Mouse (Mus musculus) central nervous system, embryonic 18 days (tissue): ENCODE measurements around the gene Galk1. TPM values are rescaled to one million over a fixed set of nuclear protein-coding genes. Genes with fewer than 3 reads are reported as not detected.

Experiments
- polyA plus RNA-seq: library from polyadenylated mRNA; depleted of rRNA; stranded (reverse); fragments of >200 nt; gene quantifications from 2 replicates; pipeline ENCODE4 v1.2.3, GENCODE M21; 2012; rRNA removed

The Galk1 gene
- 36.4 TPM in 2 replicates for polyA plus RNA-seq

DNA sequence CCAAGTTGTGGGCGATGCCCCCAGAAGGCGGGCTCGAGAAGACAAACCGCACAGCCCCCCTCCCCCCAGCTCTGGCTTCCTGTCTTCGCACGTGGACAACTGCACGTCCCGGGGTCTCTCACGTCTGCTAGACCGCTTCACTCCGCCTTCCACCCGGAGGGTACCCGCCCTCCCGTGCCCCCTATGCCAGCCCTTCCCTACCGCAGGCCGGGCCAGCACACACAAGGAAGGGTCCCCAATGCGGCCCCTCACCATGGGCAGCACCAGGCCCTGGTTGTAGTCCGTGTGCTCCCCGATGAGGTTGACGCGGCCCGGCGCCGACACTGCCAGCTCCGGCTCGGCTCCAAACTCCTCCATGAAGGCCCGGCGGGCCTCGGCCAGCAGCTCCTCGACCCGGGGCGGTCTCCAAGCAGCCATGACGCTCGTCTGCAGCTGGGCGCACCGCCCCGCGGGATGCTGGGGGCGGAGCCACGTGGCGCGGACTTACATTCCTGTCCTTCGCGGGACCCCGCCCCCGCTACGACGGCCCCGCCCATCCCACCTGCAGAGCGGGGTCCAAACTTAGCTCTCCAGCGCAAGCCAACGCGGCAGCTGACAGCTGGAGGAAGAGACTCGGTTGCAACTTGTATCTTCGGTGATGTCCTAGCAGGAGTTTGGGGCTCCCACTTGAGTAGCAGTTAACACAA is at the start of gene Galk1:
Gene Galk1 (minus strand): TSS at position 458 of the 686 bp plus-strand sequence.

DNA sequence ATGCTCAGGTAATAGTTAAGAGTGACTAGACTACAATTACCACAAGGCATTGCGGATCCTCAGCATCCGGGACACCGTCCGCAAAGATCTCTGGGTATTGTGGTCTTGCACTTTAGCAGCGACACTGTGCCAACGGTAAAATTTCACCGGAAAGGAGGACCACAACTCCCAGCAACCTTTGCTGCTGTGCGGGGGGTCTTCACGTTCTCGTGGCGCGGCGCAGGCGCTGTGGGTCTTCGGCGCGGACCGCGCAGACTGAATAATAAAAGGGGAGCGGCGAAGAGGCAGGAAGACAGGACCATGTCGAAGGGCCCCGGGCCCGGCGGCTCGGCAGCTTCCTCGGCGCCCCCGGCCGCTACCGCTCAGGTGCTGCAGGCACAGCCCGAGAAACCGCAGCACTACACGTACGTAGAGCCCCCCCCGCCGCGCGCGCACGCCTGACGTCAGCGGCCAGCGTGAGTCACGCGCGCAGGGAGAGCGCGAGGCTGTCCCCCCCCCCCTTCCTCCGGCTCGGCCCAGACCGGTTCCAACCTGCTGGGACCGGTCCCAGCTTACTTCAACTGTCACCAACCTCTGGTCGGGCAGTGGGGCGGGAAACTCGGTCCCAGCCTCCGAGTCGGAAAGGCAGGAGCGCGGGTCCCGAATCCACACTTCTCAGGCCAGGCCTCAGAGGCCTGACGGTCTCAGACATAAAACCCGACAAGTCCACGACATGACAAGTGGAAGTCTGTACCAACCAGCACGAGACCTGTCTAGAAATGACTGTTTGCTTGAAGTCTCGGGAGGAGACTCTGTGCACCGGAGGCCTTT is 17.8 kb upstream of the Galk1 start, which contains the start of gene Unk:
Gene Unk (plus strand): TSS at position 235 of the 810 bp plus-strand sequence.

DNA sequence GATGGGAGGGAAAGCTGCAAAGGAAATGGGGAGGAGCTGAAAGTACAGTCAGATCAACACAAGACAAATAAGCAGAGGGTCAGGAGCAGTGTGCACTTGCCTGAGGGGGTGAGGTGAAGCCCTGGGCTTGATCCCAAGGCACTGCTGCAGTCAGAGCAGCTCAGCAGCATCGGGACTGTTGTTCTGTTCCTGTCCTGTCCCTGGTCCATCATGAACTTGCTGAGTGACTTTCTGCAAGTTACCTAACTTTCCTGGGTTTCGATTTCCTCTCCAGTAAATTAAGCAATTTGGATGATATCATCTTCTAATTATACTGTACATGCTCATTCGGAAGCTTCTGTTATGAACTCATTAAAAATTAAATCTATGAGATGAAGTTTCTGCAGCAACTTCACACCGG is 15.2 kb upstream of the Galk1 start, which contains the start of gene H3f3b:
Gene H3f3b (minus strand): TSS at position 207 of the 400 bp plus-strand sequence.

DNA sequence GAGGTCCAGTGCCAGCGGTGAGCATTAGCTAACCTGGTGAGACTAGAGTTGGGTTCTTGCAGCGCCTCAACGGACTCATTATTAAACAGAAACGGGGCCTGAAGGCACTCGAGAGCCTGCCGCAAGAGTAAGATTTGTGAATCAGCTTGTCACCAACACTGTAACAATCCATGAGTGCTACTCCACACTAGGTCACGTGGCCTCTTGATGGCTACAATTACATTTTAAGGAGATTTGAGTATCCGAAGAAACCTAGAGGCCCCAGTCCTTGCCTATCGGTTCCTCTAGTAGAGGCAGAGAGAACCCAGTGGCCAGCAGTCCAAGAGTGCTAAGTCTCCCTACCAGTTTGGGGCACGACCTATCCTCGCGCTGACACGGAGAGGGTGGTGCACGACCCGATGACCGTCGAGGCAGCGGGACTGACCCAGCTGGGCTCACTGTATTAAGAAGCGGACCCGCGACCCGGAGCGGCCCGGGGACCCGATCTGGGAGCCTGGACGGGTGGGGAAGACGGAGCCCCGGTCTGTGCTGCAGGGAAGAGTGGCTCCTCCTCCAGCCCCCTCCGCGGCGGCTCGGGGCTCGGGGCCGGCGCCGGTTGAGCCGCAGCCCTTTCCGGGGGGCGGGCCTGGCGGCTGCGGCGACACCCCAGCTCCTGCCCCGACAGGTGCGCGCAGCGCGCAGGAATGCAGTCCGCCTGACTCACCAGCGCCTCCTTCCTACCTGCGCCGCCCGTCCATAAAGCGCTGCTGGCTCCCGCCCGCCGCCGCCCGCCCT is 38.0 kb downstream of the Galk1 start, which contains the start of gene Itgb4:
Gene Itgb4 (plus strand): TSS at position 401 of the 774 bp plus-strand sequence.

Other genes starting within 250 kb of the Galk1 start
- gene Tmem94, start 247.3 kb downstream of the Galk1 start, polyA plus RNA-seq = 33.2 and 39.8 TPM in 2 replicates
- gene Caskin2, start 199.1 kb downstream of the Galk1 start, polyA plus RNA-seq = 11.0 and 11.8 TPM in 2 replicates
- gene Tsen54, start 198.0 kb downstream of the Galk1 start, polyA plus RNA-seq = 24.4 and 26.9 TPM in 2 replicates
- gene Llgl2, start 188.7 kb downstream of the Galk1 start, polyA plus RNA-seq = 1.4 and 1.6 TPM in 2 replicates
- gene Myo15b, start 154.3 kb downstream of the Galk1 start, polyA plus RNA-seq = 0.13 and 0.22 TPM in 2 replicates
- 0.31 and 2.1 TPM in 2 replicates for gene Smim5, start 112.8 kb downstream of the Galk1 start, polyA plus RNA-seq
- gene Smim6, start 100.7 kb downstream of the Galk1 start, polyA plus RNA-seq = 0.11 TPM in 1 of 2 replicates, not detected in the other
- gene Sap30bp, start 79.4 kb downstream of the Galk1 start, polyA plus RNA-seq = 60.5 and 68.3 TPM in 2 replicates
- 25.8 and 28.1 TPM in 2 replicates for gene Recql5, start 79.2 kb downstream of the Galk1 start, polyA plus RNA-seq
- gene Itgb4, start 38.0 kb downstream of the Galk1 start, polyA plus RNA-seq = 1.1 and 1.2 TPM in 2 replicates
- 867 and 875 TPM in 2 replicates for gene H3f3b, start 15.2 kb upstream of the Galk1 start, polyA plus RNA-seq
- gene Unk, start 17.6 kb upstream of the Galk1 start, polyA plus RNA-seq = 48.3 and 48.5 TPM in 2 replicates
- gene Unc13d, start 65.2 kb upstream of the Galk1 start, polyA plus RNA-seq = 0.57 and 0.70 TPM in 2 replicates
- gene Wbp2, start 74.3 kb upstream of the Galk1 start, polyA plus RNA-seq = 132 and 148 TPM in 2 replicates
- 8.4 and 9.3 TPM in 2 replicates for gene Trim47, start 114.5 kb upstream of the Galk1 start, polyA plus RNA-seq
- gene Trim65, start 118.4 kb upstream of the Galk1 start, polyA plus RNA-seq = 3.0 and 3.3 TPM in 2 replicates
- gene Mrpl38, start 126.1 kb upstream of the Galk1 start, polyA plus RNA-seq = 31.1 and 35.5 TPM in 2 replicates
- 150 and 152 TPM in 2 replicates for gene Fbf1, start 155.4 kb upstream of the Galk1 start, polyA plus RNA-seq
- 57.2 and 60.7 TPM in 2 replicates for gene Ten1, start 186.1 kb upstream of the Galk1 start, polyA plus RNA-seq
- gene Acox1, start 186.3 kb upstream of the Galk1 start, polyA plus RNA-seq = 89.6 and 91.1 TPM in 2 replicates
- 0.95 and 1.3 TPM in 2 replicates for gene Evpl, start 225.4 kb upstream of the Galk1 start, polyA plus RNA-seq